Mouse (Mus musculus): ENCODE measurements at regions not wholly inside any gene's neighbourhood (a gene's known extent, or its start where the extent isn't known, plus 50 kb on each side); places are given as distances from the start of the nearest gene placed in this dataset.

GRCm38 (mm10) chr15:61532808-61533207 is 610.0 kb upstream of the A1bg start:
- Histone ChIP-seq H3K4me1 (replicated peaks; ENCODE audit: control insufficient read depth, insufficient read depth, low read length) (no peaks in the 10 kb centered on the region), H3K27ac (ENCODE audit: low read depth, low read length) (no peak overlapping the region), H3K4me2 (replicated peaks; ENCODE audit: low read depth, low read length) (no peak overlapping the region), H3K9ac (ENCODE audit: low read depth, low read length) (no peak overlapping the region), H3K36me3 (ENCODE audit: control insufficient read depth, insufficient read depth, low read length) (no peaks in the 10 kb centered on the region), H3K9me3 (ENCODE audit: control insufficient read depth, low read length) (no peaks in the 10 kb centered on the region), H3K27me3 (ENCODE audit: control insufficient read depth, insufficient read depth, low read length) (no peaks in the 10 kb centered on the region), H3K4me3 (ENCODE audit: low read depth, low read length) (no peak overlapping the region)
- no peak for DNase-seq (ENCODE audit: low spot score)
- no peak for ATAC-seq (ENCODE audit: low FRiP score)
- WGBS, result 87% methylated on average over 7 of the region's 7 CpGs

GRCm38 (mm10) chr15:61532040-61532439 is 609.2 kb upstream of the A1bg start:
- no peak overlapping the region for H3K4me3 ChIP-seq (ENCODE audit: low read depth, low read length)
- H3K27me3 ChIP-seq (ENCODE audit: control insufficient read depth, insufficient read depth, low read length), result no peaks in the 10 kb centered on the region
- no peaks in the 10 kb centered on the region for H3K9me3 ChIP-seq (ENCODE audit: control insufficient read depth, low read length)
- ATAC-seq (ENCODE audit: low FRiP score) (no peak), DNase-seq (ENCODE audit: low spot score) (no peak)
- no peak overlapping the region for H3K9ac ChIP-seq (ENCODE audit: low read depth, low read length)
- no peaks in the 10 kb centered on the region for H3K36me3 ChIP-seq (ENCODE audit: control insufficient read depth, insufficient read depth, low read length)
- no peak overlapping the region for H3K4me2 ChIP-seq (replicated peaks; ENCODE audit: low read depth, low read length)
- WGBS, result 80% methylated on average over 2 of the region's 2 CpGs
- no peak overlapping the region for H3K27ac ChIP-seq (ENCODE audit: low read depth, low read length)
- H3K4me1 ChIP-seq (replicated peaks; ENCODE audit: control insufficient read depth, insufficient read depth, low read length), result no peaks in the 10 kb centered on the region

GRCm38 (mm10) chr15:61523036-61523435 is 600.2 kb upstream of the A1bg start:
- DNase-seq (ENCODE audit: low spot score), result no peak
- 77% methylated on average over 2 of the region's 2 CpGs for WGBS
- Histone ChIP-seq H3K9ac (ENCODE audit: low read depth, low read length) (no peak overlapping the region), H3K4me1 (replicated peaks; ENCODE audit: control insufficient read depth, insufficient read depth, low read length) (no peaks in the 10 kb centered on the region), H3K27ac (ENCODE audit: low read depth, low read length) (no peak overlapping the region), H3K4me2 (replicated peaks; ENCODE audit: low read depth, low read length) (no peak overlapping the region), H3K36me3 (ENCODE audit: control insufficient read depth, insufficient read depth, low read length) (no peaks in the 10 kb centered on the region), H3K9me3 (ENCODE audit: control insufficient read depth, low read length) (no peaks in the 10 kb centered on the region), H3K4me3 (ENCODE audit: low read depth, low read length) (no peak overlapping the region), H3K27me3 (ENCODE audit: control insufficient read depth, insufficient read depth, low read length) (no peaks in the 10 kb centered on the region)
- no peak for ATAC-seq (ENCODE audit: low FRiP score)

- 63% methylated on average over 1 of the region's 1 CpGs for WGBS
- no peak overlapping the region for H3K4me2 ChIP-seq (replicated peaks; ENCODE audit: low read depth, low read length)
- no peaks in the 10 kb centered on the region for H3K27me3 ChIP-seq (ENCODE audit: control insufficient read depth, insufficient read depth, low read length)
- no peaks in the 10 kb centered on the region for H3K4me1 ChIP-seq (replicated peaks; ENCODE audit: control insufficient read depth, insufficient read depth, low read length)
- H3K36me3 ChIP-seq (ENCODE audit: control insufficient read depth, insufficient read depth, low read length), result no peaks in the 10 kb centered on the region
- DNase-seq (ENCODE audit: low spot score), result no peak
- H3K9me3 ChIP-seq (ENCODE audit: control insufficient read depth, low read length), result no peaks in the 10 kb centered on the region
- no peak for ATAC-seq (ENCODE audit: low FRiP score)
- H3K27ac ChIP-seq (ENCODE audit: low read depth, low read length), result no peak overlapping the region
- H3K4me3 ChIP-seq (ENCODE audit: low read depth, low read length), result no peak overlapping the region
- no peak overlapping the region for H3K9ac ChIP-seq (ENCODE audit: low read depth, low read length)
Measured at GRCm38 (mm10) chr15:61517265-61517664, 594.5 kb upstream of the A1bg start.

- Histone ChIP-seq H3K9me3 (ENCODE audit: control insufficient read depth, low read length) (no peaks in the 10 kb centered on the region), H3K4me3 (ENCODE audit: low read depth, low read length) (no peak overlapping the region), H3K9ac (ENCODE audit: low read depth, low read length) (no peak overlapping the region), H3K4me2 (replicated peaks; ENCODE audit: low read depth, low read length) (no peak overlapping the region), H3K4me1 (replicated peaks; ENCODE audit: control insufficient read depth, insufficient read depth, low read length) (no peaks in the 10 kb centered on the region), H3K27ac (ENCODE audit: low read depth, low read length) (no peak overlapping the region), H3K36me3 (ENCODE audit: control insufficient read depth, insufficient read depth, low read length) (no peaks in the 10 kb centered on the region), H3K27me3 (ENCODE audit: control insufficient read depth, insufficient read depth, low read length) (no peaks in the 10 kb centered on the region)
- WGBS, result 97% methylated on average over 1 of the region's 1 CpGs
- no peak for DNase-seq (ENCODE audit: low spot score)
- no peak for ATAC-seq (ENCODE audit: low FRiP score)
Measured at GRCm38 (mm10) chr15:61514324-61514723, 591.5 kb upstream of the A1bg start.

GRCm38 (mm10) chr15:61508806-61509205 is 586.0 kb upstream of the A1bg start:
- DNase-seq (ENCODE audit: low spot score) (no peak), ATAC-seq (ENCODE audit: low FRiP score) (no peak)
- H3K4me1 ChIP-seq (replicated peaks; ENCODE audit: control insufficient read depth, insufficient read depth, low read length), result no peaks in the 10 kb centered on the region
- no peak overlapping the region for H3K4me2 ChIP-seq (replicated peaks; ENCODE audit: low read depth, low read length)
- 92% methylated on average over 6 of the region's 6 CpGs for WGBS
- H3K27ac ChIP-seq (ENCODE audit: low read depth, low read length), result no peak overlapping the region
- no peaks in the 10 kb centered on the region for H3K36me3 ChIP-seq (ENCODE audit: control insufficient read depth, insufficient read depth, low read length)
- H3K4me3 ChIP-seq (ENCODE audit: low read depth, low read length), result no peak overlapping the region
- H3K9me3 ChIP-seq (ENCODE audit: control insufficient read depth, low read length), result no peaks in the 10 kb centered on the region
- no peaks in the 10 kb centered on the region for H3K27me3 ChIP-seq (ENCODE audit: control insufficient read depth, insufficient read depth, low read length)
- H3K9ac ChIP-seq (ENCODE audit: low read depth, low read length), result no peak overlapping the region

- H3K9me3 ChIP-seq (ENCODE audit: control insufficient read depth, low read length), result no peaks in the 10 kb centered on the region
- ATAC-seq (ENCODE audit: low FRiP score) (no peak), DNase-seq (ENCODE audit: low spot score) (no peak)
- no peak overlapping the region for H3K4me3 ChIP-seq (ENCODE audit: low read depth, low read length)
- no peak overlapping the region for H3K27ac ChIP-seq (ENCODE audit: low read depth, low read length)
- no peak overlapping the region for H3K4me2 ChIP-seq (replicated peaks; ENCODE audit: low read depth, low read length)
- 88% methylated on average over 6 of the region's 6 CpGs for WGBS
- no peaks in the 10 kb centered on the region for H3K27me3 ChIP-seq (ENCODE audit: control insufficient read depth, insufficient read depth, low read length)
- no peak overlapping the region for H3K9ac ChIP-seq (ENCODE audit: low read depth, low read length)
- no peaks in the 10 kb centered on the region for H3K4me1 ChIP-seq (replicated peaks; ENCODE audit: control insufficient read depth, insufficient read depth, low read length)
- H3K36me3 ChIP-seq (ENCODE audit: control insufficient read depth, insufficient read depth, low read length), result no peaks in the 10 kb centered on the region
Measured at GRCm38 (mm10) chr15:61506361-61506897, 583.6 kb upstream of the A1bg start.

GRCm38 (mm10) chr15:61503436-61503835 is 580.6 kb upstream of the A1bg start:
- WGBS, result 88% methylated on average over 7 of the region's 7 CpGs
- DNase-seq (ENCODE audit: low spot score) (no peak), ATAC-seq (ENCODE audit: low FRiP score) (no peak)
- no peak overlapping the region for H3K4me2 ChIP-seq (replicated peaks; ENCODE audit: low read depth, low read length)
- no peak overlapping the region for H3K4me3 ChIP-seq (ENCODE audit: low read depth, low read length)
- H3K27ac ChIP-seq (ENCODE audit: low read depth, low read length), result no peak overlapping the region
- H3K27me3 ChIP-seq (ENCODE audit: control insufficient read depth, insufficient read depth, low read length), result no peaks in the 10 kb centered on the region
- H3K36me3 ChIP-seq (ENCODE audit: control insufficient read depth, insufficient read depth, low read length), result no peaks in the 10 kb centered on the region
- H3K9me3 ChIP-seq (ENCODE audit: control insufficient read depth, low read length), result no peaks in the 10 kb centered on the region
- no peak overlapping the region for H3K9ac ChIP-seq (ENCODE audit: low read depth, low read length)
- no peaks in the 10 kb centered on the region for H3K4me1 ChIP-seq (replicated peaks; ENCODE audit: control insufficient read depth, insufficient read depth, low read length)

GRCm38 (mm10) chr15:61489731-61490130 is 566.9 kb upstream of the A1bg start:
- no peak for ATAC-seq (ENCODE audit: low FRiP score)
- no peaks in the 10 kb centered on the region for H3K27me3 ChIP-seq (ENCODE audit: control insufficient read depth, insufficient read depth, low read length)
- 87% methylated on average over 4 of the region's 4 CpGs for WGBS

More at GRCm38 (mm10) chr15:61489731-61490130, 566.9 kb upstream of the A1bg start:
- Histone ChIP-seq H3K4me2 (replicated peaks; ENCODE audit: low read depth, low read length) (no peak overlapping the region), H3K4me3 (ENCODE audit: low read depth, low read length) (no peak overlapping the region), H3K27ac (ENCODE audit: low read depth, low read length) (no peak overlapping the region), H3K9ac (ENCODE audit: low read depth, low read length) (no peak overlapping the region), H3K9me3 (ENCODE audit: control insufficient read depth, low read length) (no peaks in the 10 kb centered on the region), H3K4me1 (replicated peaks; ENCODE audit: control insufficient read depth, insufficient read depth, low read length) (no peaks in the 10 kb centered on the region), H3K36me3 (ENCODE audit: control insufficient read depth, insufficient read depth, low read length) (no peaks in the 10 kb centered on the region)
- no peak for DNase-seq (ENCODE audit: low spot score)
